Mouse (Mus musculus) gastrocnemius, postnatal 36 days (tissue): ENCODE data around the gene Fbxl13. TPM values are rescaled to one million over a fixed set of nuclear protein-coding genes. Genes with fewer than 3 reads are reported as not detected.

ENCODE experiments used
- total RNA-seq, 2 experiments: library from RNA; stranded (reverse); gene quantifications; 2 replicates each; pipeline ENCODE4 v1.2.3; 2021

Gene Fbxl13
- total RNA-seq, 2 experiments from 2014 or later, result 0.12 TPM; not detected in 1

Other genes with a start within 250 kb of the Fbxl13 start
- 1 to 10 TPM; 3.5 to 4.1 TPM for gene Ccdc146, start 221.0 kb downstream of the Fbxl13 start, total RNA-seq
- gene Fam185a, start 220.7 kb downstream of the Fbxl13 start, total RNA-seq, result 1 to 10 TPM; 7.6 to 9.1 TPM
- gene Lrrc17, start 102.1 kb downstream of the Fbxl13 start, total RNA-seq, result 1 to 10 TPM; 2.1 to 2.5 TPM
- gene Armc10, start 179 bp upstream of the Fbxl13 start, total RNA-seq, result 1 to 10 TPM; 2.6 to 4.3 TPM
- gene Napepld, start 55.8 kb upstream of the Fbxl13 start, total RNA-seq, result 1 to 10 TPM; 8.8 to 9.9 TPM
- gene Pmpcb, start 91.5 kb upstream of the Fbxl13 start, total RNA-seq, result 100 to 1,000 TPM in 1 of 2 experiments, 10 to 100 TPM in 1; 95.6 to 111 TPM
- gene Dnajc2, start 139.6 kb upstream of the Fbxl13 start, total RNA-seq, result 10 to 100 TPM; 17.7 to 21.2 TPM
- 100 to 1,000 TPM in 1 of 2 experiments, 10 to 100 TPM in 1; 95.2 to 108 TPM for gene Psmc2, start 139.6 kb upstream of the Fbxl13 start, total RNA-seq
- not detected for gene Slc26a5, start 220.0 kb upstream of the Fbxl13 start, total RNA-seq